Mouse (Mus musculus): Measurements from ENCODE around the gene Axin2.

Gene Axin2

GRCm38 (mm10) chr11:108928752-108929151, 8.6 kb downstream of the Axin2 start:
- no peak for DNase-seq (ENCODE audit: low spot score in 2 of 2)

- no peak for DNase-seq (ENCODE audit: low spot score in 2 of 2)
Observed at GRCm38 (mm10) chr11:108929176-108929575, 9.0 kb downstream of the Axin2 start.

DNA sequence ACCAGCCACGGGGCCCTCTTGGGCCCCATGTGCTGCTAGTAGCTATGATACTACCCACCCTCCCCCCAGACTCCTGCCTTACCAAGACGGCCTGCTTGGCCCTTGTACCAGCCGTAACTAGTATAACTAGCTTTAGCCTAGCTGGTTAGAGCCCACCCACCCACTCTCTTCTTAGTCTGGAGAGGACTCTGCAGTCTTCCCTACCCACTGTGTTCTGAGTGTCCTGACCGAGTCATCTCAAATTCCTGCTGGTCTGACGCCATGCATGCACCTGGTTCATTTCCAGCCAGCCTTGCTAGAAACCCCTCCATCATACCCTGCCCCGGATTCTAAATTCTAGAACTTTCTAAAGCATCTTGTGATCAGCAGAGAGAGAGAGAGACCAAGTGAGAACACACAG, 9.6 kb downstream of the Axin2 start:
- DNase-seq (ENCODE audit: low spot score in 2 of 2) = no peak

DNA sequence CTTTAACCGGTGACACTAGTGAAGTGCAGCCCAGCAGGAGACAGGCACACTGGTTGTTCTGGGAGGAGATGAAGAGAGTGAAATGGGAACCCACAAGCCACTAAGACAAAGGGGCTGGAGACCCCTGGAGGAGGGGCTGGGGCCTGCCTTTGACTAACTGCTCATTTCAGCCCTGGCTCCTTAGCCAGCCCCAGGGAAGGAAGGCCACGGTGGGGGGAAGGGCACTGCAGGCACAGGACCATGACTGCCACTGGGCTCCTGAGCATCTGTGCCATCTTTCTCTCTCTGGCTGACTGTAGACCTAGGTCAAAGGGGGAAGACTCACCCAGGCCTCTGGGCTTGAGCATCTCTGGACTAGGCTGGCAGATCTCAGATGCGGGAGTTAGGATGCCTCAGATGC, 10.5 kb downstream of the Axin2 start:
- no peak for DNase-seq (ENCODE audit: low spot score in 2 of 2)

GRCm38 (mm10) chr11:108933835-108934234, 13.7 kb downstream of the Axin2 start:
- DNase-seq (ENCODE audit: low spot score in 2 of 2) = no peak

DNA sequence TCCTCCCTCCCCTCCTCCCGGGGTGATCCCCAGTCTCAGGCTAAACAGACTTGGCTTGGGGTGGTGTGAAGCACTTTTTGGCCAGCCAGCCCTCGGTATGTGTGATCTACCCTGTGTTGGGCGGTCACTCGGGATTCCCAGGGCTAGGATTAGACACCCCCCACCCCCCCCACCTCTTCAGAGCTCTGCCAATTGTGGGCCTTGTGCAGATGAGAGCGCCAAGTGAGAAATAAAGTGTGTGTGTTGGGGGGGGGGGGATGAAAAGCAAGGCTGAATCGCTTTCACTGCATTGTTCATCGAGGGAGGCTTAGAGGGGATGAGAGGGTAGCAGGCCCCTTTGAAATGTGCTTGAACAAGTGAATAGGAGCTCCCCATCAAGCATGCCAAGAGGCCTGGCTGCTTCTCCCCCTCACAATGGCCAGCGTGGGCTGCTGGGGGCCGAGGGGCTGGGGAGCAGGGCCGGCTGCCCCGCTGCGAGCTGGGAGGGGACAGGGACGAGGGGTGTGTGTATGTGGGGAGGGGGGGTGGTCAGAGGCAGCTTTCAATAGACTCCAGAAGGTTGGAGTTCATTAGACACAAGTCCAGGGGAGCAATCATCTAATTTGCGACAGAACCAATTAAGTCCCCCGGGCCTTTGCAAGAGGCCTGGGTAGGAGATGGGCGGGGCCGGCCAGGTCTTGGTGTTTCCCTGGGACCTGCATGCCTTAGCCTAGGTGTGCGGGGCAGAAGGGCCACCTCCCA, 15.1 kb downstream of the Axin2 start:
- no peak for DNase-seq (ENCODE audit: low spot score in 2 of 2)

GRCm38 (mm10) chr11:108936016-108936792, 16.1 kb downstream of the Axin2 start:
- DNase-seq (ENCODE audit: low spot score in 2 of 2) = no peak

DNA sequence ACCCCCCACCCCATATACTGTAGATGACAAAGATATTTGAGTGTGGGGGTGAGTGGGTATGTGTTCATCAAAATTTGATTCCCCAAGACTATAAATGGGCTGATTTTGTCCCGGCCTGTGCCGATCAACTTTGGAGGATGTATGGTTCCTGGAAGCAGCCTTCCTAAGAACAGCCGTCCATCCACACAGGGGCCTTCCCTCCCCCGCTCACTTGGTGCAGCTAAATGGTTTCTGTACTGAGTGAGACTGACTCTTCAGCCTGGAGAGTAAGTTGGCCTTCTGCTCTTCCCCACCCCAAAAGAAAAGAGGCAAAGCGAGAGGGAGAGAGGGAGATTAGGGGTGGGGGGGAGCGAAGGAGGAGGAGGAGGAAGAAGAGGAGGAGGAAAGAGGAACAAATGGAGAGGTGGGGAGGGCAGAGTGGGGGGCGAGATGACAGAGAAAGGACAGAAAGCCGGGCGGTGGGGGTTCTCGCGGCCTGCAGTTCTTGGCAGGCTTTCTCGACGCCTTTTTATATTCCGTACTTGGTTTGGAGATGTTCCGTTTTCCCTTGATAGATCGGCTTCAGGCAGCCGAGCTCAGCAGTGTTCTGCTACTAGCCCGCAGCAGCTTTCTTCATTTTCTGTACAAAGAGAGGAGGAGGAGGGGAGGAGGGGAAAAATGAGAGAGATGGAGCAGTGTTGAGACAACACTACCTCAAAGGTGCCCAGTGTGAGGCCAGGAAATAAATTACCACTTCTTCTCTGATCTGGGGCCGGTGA, 20.7 kb downstream of the Axin2 start:
- DNase-seq (ENCODE audit: low spot score in 2 of 2) = no peak

- DNase-seq (ENCODE audit: low spot score in 2 of 2) = no peak
Observed at GRCm38 (mm10) chr11:108941836-108942235, 21.7 kb downstream of the Axin2 start.

- DNase-seq (ENCODE audit: low spot score in 2 of 2) = no peak
Observed at GRCm38 (mm10) chr11:108943741-108944140, 23.6 kb downstream of the Axin2 start.

- no peak for DNase-seq (ENCODE audit: low spot score in 2 of 2)
Observed at GRCm38 (mm10) chr11:108945666-108946065, 25.5 kb downstream of the Axin2 start.

- no peak for DNase-seq (ENCODE audit: low spot score in 2 of 2)
Observed at GRCm38 (mm10) chr11:108947425-108948184, 27.5 kb downstream of the Axin2 start.

- DNase-seq (ENCODE audit: low spot score in 2 of 2) = no peak
Observed at GRCm38 (mm10) chr11:108948501-108948900, 28.4 kb downstream of the Axin2 start.

DNA sequence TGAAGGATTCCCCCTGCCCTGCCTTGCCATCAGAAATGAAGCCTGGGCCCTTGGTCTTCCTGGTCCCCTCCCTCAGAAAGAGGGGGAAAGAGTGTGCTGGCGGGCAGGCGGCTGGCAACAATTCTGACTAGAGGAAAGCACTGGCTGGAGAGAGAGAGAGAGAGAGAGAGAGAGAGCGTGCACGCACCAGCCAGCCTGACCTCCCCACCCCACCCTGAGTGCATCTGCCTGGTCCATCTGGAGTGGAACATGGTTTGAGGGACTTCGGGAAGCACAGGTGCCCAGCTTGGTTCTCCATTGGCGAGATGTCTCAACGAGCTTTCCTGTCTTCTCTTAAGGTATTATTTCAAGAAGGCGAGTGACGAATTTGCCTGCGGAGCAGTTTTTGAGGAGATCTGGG, 28.8 kb downstream of the Axin2 start:
- DNase-seq (ENCODE audit: low spot score in 2 of 2) = no peak

DNA sequence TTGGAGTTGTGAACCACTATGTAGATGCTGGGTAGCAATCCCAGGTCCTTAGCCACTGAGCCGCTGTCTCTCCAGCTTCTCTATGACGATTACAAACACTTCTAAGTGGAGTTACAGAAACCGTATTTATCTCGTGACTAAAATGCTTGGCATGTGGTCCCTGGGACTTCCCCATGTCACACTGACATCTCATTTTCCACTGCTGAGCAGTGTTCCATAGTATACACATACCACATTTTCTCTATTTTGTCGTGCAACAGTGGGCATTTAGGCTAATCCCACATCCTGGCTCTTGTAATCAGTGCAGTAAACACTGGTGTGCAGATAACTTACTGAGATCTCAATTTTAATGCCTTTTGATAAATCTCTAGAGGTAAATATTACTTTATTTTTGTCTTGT, 32.2 kb downstream of the Axin2 start:
- DNase-seq (ENCODE audit: low spot score in 2 of 2) = no peak

- no peak for DNase-seq (ENCODE audit: low spot score in 2 of 2)
Observed at GRCm38 (mm10) chr11:108955943-108956342, 35.8 kb downstream of the Axin2 start.

- no peak for DNase-seq (ENCODE audit: low spot score in 2 of 2)
Observed at GRCm38 (mm10) chr11:108958349-108958748, 38.2 kb downstream of the Axin2 start.

DNA sequence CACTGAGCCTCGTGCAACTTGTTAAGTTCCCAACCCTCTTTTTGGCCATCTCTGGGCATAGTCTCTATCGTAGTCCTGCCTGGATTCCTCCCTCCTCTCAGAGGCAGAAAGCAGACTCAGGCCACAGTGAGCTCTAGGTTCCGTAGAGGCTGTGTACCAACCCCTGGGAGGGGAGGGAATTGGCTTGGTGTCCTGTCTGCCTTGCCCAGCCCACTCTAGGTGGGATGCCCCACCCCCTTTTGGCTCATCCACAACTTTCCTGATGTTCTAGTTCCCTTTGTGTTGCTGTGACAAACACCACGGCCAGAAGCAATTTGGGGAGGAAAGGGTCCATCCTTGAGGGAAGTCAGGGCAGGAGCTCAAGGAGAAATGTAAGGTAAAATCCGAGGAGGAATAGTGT, 39.0 kb downstream of the Axin2 start:
- no peak for DNase-seq (ENCODE audit: low spot score in 2 of 2)

GRCm38 (mm10) chr11:108961651-108962065, 41.5 kb downstream of the Axin2 start:
- DNase-seq (ENCODE audit: low spot score in 2 of 2) = no peak

GRCm38 (mm10) chr11:108963476-108964232, 43.5 kb downstream of the Axin2 start:
- DNase-seq (ENCODE audit: low spot score in 2 of 2) = no peak

- no peak for DNase-seq (ENCODE audit: low spot score in 2 of 2)
Observed at GRCm38 (mm10) chr11:108965740-108966139, 45.6 kb downstream of the Axin2 start.

Measured in thymus, postnatal 10 days (tissue).